Mouse (Mus musculus) cortical plate, adult 2 months (tissue): Measurements from ENCODE around the gene Adamts13.

Experiments used
- CTCF ChIP-seq: fragments of 200-500 bp; IDR thresholded peaks from 2 replicates; pipeline ENCODE4 v1.5.1; 2011; ENCODE audit warnings: mild to moderate bottlenecking, control low read depth, low read length; ENCODE audit not compliant: insufficient read depth; ENCODE audit errors: extremely low read depth
- POLR2A ChIP-seq: fragments of 200-500 bp; IDR thresholded peaks from 2 replicates; pipeline ENCODE4 v1.6.1; 2011; ENCODE audit warnings: mild to moderate bottlenecking, low read length, control low read depth; ENCODE audit not compliant: insufficient read depth; ENCODE audit errors: extremely low read depth

DNA sequence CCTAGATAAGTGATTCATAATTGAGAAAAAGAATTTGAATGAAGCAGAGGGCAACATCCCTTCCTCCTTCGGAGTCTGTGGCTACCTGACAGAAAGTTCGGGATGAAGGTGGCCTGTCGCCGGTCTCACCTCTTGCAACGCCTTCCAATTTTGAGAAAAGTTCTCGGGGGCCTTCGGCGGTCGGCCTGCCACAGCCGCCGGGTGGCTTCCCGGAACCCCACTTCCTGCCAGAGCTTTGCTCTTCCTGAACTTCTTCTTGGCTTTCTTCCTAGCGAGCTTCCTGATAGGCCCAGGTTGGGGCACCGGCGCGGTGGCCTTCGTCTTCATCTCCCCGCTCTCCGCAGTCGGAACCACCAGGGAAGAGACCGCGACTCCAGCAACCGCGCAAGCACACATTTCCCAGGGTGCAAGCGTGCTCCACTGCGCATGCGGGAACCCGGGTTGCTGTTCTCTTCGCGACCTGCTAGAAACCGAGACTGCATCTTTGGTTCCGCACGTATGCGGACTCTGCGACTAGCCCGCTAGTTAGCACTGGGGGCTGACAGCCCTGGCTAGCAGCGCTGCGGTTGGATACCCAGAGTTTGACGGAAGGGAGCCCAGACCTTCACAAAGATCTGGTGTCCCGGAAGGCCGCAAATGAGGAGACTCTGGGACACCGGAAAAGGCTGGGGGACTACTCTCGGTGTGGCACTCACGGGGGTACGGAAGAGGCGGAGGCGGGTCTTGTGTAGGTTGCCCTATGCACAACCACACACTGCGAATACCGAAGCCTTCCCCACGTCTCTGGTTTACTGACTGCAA, 9.1 kb upstream of the Adamts13 start, which contains the start of gene Rexo4:
- TF ChIP-seq POLR2A (peak; percentile 84), CTCF (no peak)
